Mouse (Mus musculus) lung, adult 2 months (tissue): Measurements from ENCODE around the gene Plod2. TPM values are rescaled to one million over a fixed set of nuclear protein-coding genes. Genes with fewer than 3 reads are reported as not detected.

Experiments
- DNase-seq: peaks from one replicate; pipeline ENCODE4 v3.0.0; 2022
- H3K4me1 ChIP-seq: fragments of 200-500 bp; 2 replicates; pipeline ENCODE4 v1.6.1; 2011; ENCODE audit warnings: low read length; ENCODE audit not compliant: control insufficient read depth, insufficient read depth
- H3K4me3 ChIP-seq: fragments of 200-500 bp; replicated peaks from 2 replicates; pipeline ENCODE3; 2011; ENCODE audit warnings: low read depth, mild to moderate bottlenecking, control low read depth, low read length; ENCODE audit errors: extremely low read depth
- CTCF ChIP-seq: fragments of 200-500 bp; IDR thresholded peaks from 2 replicates; pipeline ENCODE4 v1.5.1; 2011; ENCODE audit warnings: mild to moderate bottlenecking, low read length, control low read depth; ENCODE audit not compliant: insufficient read depth
- POLR2A ChIP-seq: fragments of 200-500 bp; IDR thresholded peaks from 2 replicates; pipeline ENCODE4 v1.6.1; 2011; ENCODE audit warnings: low read depth, mild to moderate bottlenecking, control low read depth, low read length, borderline replicate concordance; ENCODE audit errors: extremely low read depth
- WGBS: fragments of 180-500 bp; shearing (Covaris S2); methylation state at CpG from one replicate; pipeline ENCODE4 v1.1.7; 2018; 5-methylcytosine and 5-hydroxymethylcytosine counted together
- polyA plus RNA-seq: library from polyadenylated mRNA; depleted of rRNA; stranded (reverse); fragments of >200 nt; gene quantifications from 2 replicates; pipeline ENCODE4 v1.2.3, GENCODE M21; 2012

Plod2 gene
- polyA plus RNA-seq, 1 experiment: 15.4 TPM

GRCm38 (mm10) chr9:92596916-92597547 is 55.0 kb downstream of the Plod2 start:
- 93% methylated on average over 9 of the region's 9 CpGs for WGBS
- TF ChIP-seq CTCF (no peak), POLR2A (no peak)
- DNase-seq: no peak
- Histone ChIP-seq H3K4me1 (no peaks in the 10 kb centered on the region), H3K4me3 (no peak overlapping the region)

DNA sequence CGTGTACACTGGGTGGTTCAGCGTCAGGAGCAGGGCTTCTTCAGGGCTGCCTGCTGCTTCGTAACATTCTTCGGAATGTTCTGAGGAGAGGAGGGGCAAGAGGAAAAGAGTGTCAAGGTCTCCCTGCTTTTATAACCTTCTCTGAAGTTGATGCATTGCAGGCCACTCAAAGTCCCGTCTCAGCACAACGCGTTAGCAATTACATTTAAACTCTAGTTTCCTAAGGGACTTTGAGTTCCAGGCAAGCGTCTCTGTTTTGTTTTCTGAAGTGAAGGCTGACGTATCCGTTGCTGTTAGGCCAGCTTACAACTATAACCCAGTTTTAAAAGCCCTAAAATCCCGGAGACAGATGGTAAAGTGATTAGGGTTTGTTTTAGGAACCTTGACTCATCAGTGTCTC is 55.8 kb downstream of the Plod2 start:
- WGBS: 65% methylated on average over 11 of the region's 11 CpGs
- no peak overlapping the region for H3K4me3 ChIP-seq
- no peak for TF ChIP-seq POLR2A
- no peak for TF ChIP-seq CTCF
- DNase-seq: no peak
- no peaks in the 10 kb centered on the region for H3K4me1 ChIP-seq

GRCm38 (mm10) chr9:92599940-92600538 is 58.0 kb downstream of the Plod2 start:
- 86% methylated on average over 15 of the region's 15 CpGs for whole genome bisulfite sequencing
- no peak for TF ChIP-seq CTCF
- TF ChIP-seq POLR2A: no peak
- no peak for DNase-seq
- H3K4me3 ChIP-seq: no peak overlapping the region
- no peaks in the 10 kb centered on the region for H3K4me1 ChIP-seq

DNA sequence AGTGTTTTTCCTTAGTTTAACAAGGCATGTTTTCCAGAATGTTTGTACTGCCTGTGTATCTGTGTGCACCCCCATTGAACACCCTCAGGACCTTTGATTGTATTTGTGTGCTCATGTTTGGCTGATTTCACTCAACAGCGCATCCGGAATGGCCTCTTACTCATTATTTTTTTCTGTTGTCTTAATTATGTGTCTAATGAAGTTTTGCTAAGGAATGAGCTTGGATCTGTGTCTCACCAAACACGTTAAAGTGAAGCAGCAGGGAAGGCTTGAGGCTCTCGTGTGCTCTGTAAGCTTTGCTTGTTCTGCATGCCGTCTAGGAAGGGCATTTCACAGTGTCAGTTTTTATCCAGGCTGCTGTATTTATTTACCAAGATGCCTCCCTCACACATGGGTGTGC is 59.5 kb downstream of the Plod2 start:
- no peak for TF ChIP-seq POLR2A
- no peak for TF ChIP-seq CTCF
- no peak for DNase-seq
- Histone ChIP-seq H3K4me3 (no peak overlapping the region), H3K4me1 (no peaks in the 10 kb centered on the region)
- 86% methylated on average over 5 of the region's 5 CpGs for WGBS

- H3K4me3 ChIP-seq: no peak overlapping the region
- no peak for DNase-seq
- no peaks in the 10 kb centered on the region for H3K4me1 ChIP-seq
- WGBS: 95% methylated on average over 4 of the region's 4 CpGs
- no peak for TF ChIP-seq CTCF
- no peak for TF ChIP-seq POLR2A
Observed at GRCm38 (mm10) chr9:92603541-92603940, 61.5 kb downstream of the Plod2 start.

DNA sequence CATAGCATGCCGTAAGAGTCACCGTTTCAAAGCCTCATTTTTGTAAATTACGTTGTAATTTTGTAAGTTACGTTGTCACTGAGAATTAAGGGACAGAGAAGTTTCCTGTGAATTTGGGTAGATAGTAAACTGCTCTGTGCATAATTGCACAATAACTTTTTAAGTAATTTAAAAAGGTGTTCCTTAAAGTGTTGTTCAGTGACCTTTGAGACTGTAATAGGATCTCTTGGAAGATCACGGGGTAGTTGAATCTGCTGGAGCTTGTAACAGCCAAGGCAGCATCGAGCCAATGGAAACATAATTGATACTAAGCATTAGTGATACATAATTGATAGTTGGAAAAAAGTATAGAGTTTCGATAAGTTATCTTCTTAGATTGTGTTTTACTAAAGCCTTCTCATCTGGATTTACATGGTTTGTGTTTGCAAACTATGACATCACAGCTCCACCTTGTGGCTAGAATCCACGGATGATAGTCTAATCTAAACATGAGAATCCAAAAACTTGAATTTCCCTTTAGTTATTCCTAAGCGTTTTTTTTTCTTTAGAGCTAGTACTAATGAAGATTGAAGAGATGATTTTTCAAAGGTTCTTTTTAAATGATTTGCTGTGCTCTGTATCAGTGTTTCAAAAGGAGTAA is 68.7 kb downstream of the Plod2 start:
- no peak for TF ChIP-seq POLR2A
- TF ChIP-seq CTCF: peak; percentile 32; the same call in 1 of the 2 replicates
- no peak overlapping the region for H3K4me3 ChIP-seq
- no peaks in the 10 kb centered on the region for H3K4me1 ChIP-seq
- WGBS: 56% methylated on average over 9 of the region's 9 CpGs
- DNase-seq: peak; percentile 12

DNA sequence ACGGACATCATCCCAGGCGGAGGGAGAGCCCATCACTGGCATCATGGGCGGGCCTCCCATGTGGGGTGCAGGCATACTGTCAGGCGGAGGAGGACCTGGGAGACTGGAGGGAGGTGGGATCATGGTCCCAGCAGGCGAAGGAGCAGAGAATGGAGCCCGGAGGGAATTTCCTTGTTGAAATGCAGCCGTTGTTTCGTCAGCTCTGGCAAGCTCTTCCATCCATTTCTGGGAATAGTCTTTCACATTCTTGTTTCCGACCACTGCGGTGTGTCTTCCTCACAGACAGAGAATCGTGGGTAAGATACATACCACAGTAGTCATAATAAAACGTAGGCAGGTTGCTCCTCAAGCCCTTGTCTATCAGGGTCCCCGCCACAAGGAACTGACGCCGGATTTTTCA is 70.6 kb downstream of the Plod2 start:
- TF ChIP-seq POLR2A: no peak
- no peak for TF ChIP-seq CTCF
- H3K4me1 ChIP-seq: no peaks in the 10 kb centered on the region; the same call in 1 of the 2 replicates
- WGBS: 81% methylated on average over 15 of the region's 15 CpGs
- no peak for DNase-seq
- no peak overlapping the region for H3K4me3 ChIP-seq

DNA sequence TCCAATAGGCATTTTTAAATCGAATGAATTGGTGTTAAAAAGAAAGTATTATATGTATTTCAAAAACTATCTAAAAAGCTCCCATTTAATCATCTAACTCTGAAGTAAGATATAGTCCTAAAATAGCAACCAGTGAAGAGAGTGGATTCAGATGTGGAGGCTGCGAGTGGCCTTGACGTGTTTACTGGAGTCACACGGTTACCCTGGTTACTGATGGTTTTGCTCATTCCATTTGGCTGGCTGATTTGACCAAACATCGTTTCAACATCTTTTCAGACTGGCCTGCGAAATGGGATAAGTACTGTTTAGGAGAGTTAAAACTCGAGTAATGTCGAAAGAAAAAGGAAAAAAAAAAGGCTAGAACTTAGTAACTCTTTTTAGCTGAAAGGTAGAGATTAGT is 71.2 kb downstream of the Plod2 start:
- H3K4me3 ChIP-seq: no peak overlapping the region
- no peak for TF ChIP-seq POLR2A
- no peak for TF ChIP-seq CTCF
- H3K4me1 ChIP-seq: no peaks in the 10 kb centered on the region; the same call in 1 of the 2 replicates
- no peak for DNase-seq
- WGBS: 51% methylated on average over 8 of the region's 8 CpGs

GRCm38 (mm10) chr9:92616418-92616817 is 74.4 kb downstream of the Plod2 start:
- no peak for DNase-seq
- TF ChIP-seq CTCF (no peak), POLR2A (no peak)
- H3K4me1 ChIP-seq: no peaks in the 10 kb centered on the region; the same call in 1 of the 2 replicates
- 95% methylated on average over 2 of the region's 2 CpGs for WGBS
- no peak overlapping the region for H3K4me3 ChIP-seq
